Mouse (Mus musculus) embryonic fibroblast, embryonic 13.5 days (primary cell): ENCODE measurements around the gene Gm21637.
"Not testable (repeated sequence)": the region's sequence is repeated elsewhere in the genome, so short reads cannot be mapped to it uniquely, and the experiment has no call there.

Source experiments
- CTCF ChIP-seq: IDR thresholded peaks from 2 replicates; pipeline ENCODE4 v1.5.1; 2011; ENCODE audit warnings: mild to moderate bottlenecking, control low read depth, low read length, moderate library complexity, borderline replicate concordance; ENCODE audit not compliant: insufficient read depth
- POLR2A ChIP-seq: IDR thresholded peaks from 2 replicates; pipeline ENCODE4 v1.6.1; 2011; ENCODE audit warnings: low read depth, mild to moderate bottlenecking, control low read depth, low read length, moderate library complexity

DNA sequence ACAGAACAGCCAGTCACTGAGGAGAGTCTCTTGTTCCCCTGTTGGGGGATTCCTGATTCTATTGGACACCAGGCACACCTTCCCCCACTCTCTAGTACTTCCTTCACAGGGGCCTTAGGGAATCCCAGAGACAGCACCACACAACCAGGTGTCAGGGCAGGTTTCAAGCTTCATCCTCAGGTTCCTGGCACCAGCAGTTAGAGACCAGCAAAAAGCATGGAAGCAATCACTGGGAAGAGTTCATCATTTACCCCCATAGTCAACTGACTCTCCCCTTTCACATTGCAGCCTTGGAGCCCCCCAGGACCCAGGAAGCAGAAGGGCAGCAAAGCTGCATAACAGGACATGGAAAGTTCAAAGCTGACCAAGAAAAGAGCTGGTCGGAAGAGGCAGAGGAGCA lies at the start of gene Gm21637:
- not testable (repeated sequence) for TF ChIP-seq POLR2A, CTCF
